Mouse (Mus musculus) Muller cell, postnatal 12 days (primary cell): ENCODE measurements at regions not wholly inside any gene's neighbourhood (a gene's known extent, or its start where the extent isn't known, plus 50 kb on each side); places are given as distances from the start of the nearest gene placed in this dataset.
A peak's percentile ranks its signal among the peaks of the same experiment; 100 is the strongest.
"Not testable (repeated sequence)": the region's sequence is repeated elsewhere in the genome, so short reads cannot be mapped to it uniquely, and the experiment has no call there.

Experiments
- DNase-seq: peaks from one replicate; pipeline ENCODE4 v3.0.0-alpha.2; 2015; ENCODE audit errors: inconsistent ontology term

DNA sequence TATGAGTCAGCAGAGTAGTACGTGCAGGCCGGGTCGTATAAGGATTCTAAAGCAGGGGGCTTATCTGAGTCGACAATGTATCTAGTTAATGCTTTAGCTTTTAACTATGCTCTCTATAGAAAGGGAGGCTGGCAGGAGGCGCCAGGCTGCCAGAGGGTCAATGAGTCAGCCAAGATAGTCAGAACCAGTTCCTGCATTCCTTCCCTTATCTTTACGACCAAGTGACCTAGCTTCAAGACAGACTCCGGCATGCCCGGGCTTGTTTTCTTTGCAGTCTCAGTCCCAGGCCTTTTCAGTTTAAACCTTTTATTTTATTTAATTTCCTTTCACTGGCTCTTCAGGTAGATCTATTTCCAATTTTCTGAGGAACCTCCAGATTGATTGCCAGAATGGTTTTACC is 374.0 kb upstream of the Nrxn1 start:
- DNase-seq = no peak

DNA sequence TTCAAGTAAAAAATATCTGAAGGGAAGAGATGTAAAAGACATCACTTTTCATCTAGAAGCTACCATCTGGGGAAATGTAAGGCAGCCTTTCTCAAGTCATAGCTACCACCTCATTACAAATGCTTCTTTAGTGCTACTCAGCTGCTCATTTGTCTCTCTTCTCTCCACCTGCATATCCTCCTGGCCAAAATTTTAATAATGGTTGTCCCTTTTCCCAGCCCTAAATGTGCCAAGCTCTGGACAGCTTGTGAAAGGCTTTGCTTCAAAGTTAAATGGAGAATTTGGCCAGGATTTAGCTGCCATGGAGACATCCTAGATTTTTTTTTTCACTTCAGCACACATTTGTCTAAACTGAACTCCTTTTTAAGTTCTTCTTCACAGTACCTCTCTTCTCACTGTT is 358.8 kb upstream of the Nrxn1 start:
- peak; percentile 2 for DNase-seq

GRCm38 (mm10) chr17:91431780-91432720 is 339.2 kb upstream of the Nrxn1 start:
- peak; percentile 78 for DNase-seq

GRCm38 (mm10) chr17:91430351-91430750 is 337.5 kb upstream of the Nrxn1 start:
- DNase-seq = no peak

DNA sequence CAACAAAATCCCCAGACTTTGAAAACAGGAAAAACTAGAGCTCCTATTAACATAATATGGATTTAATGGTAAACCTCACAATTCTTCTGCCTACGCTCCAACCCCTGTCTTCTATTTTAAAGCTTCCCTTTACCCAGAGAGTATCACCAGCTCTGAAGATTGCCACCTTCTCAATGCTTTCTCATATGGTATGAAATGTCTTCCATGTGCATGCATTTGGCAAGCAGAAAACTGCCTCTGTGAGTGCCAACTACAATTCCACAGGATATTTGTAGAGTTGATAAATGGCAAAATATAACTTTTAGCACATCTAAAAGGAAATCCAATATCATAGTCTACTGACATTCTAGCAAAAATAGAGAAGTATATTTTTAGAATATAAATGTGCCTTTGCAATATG is 332.2 kb upstream of the Nrxn1 start:
- no peak for DNase-seq

GRCm38 (mm10) chr17:91418582-91418981 is 325.7 kb upstream of the Nrxn1 start:
- no peak for DNase-seq

GRCm38 (mm10) chr17:91390969-91391764 is 298.3 kb upstream of the Nrxn1 start:
- DNase-seq = no peak

- not testable (repeated sequence) for DNase-seq
These were observed 297.2 kb upstream of the Nrxn1 start for GRCm38 (mm10) chr17:91389937-91390623.

DNA sequence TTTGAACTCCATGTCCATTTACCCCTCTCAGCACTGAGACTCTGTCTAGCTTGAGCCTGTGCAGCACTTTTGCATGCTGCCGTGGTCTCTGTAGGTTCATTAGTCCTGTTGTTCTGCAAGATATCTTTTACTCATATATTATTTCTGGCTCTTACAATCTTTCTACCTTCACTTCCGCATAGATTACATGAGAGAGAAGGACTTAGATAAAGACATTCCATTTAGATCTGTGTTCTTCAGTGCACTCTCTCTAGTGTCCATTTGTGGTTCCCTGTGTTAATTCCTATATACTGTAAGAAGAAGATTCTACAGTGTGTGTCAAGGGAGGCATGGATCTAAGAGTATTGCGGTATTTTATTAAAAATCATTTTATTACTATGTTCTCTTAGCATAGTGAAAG is 295.6 kb upstream of the Nrxn1 start:
- DNase-seq = no peak

- DNase-seq = no peak
These were observed 295.2 kb upstream of the Nrxn1 start for GRCm38 (mm10) chr17:91388039-91388438.

GRCm38 (mm10) chr17:91385949-91386348 is 293.1 kb upstream of the Nrxn1 start:
- DNase-seq = peak; percentile 17

DNA sequence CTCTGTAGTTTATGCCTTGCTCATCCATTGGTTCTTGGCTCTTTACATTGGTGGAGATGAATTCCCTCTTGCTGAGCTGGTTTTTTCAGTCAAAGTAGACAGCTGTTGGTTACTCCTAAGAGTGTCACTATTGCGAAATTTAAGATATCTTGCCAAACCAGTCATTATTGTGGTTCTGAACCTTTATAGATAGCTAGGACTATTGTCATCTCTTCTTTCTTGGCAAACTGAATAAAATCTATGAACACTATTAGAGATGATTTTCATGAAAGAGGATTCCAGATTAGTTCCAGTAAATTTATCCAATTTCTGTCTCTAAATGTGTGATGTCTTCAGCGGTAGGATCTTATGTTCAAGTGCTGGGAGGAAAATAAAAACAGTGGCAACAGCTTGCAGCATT is 275.3 kb upstream of the Nrxn1 start:
- peak; percentile 55 for DNase-seq

DNA sequence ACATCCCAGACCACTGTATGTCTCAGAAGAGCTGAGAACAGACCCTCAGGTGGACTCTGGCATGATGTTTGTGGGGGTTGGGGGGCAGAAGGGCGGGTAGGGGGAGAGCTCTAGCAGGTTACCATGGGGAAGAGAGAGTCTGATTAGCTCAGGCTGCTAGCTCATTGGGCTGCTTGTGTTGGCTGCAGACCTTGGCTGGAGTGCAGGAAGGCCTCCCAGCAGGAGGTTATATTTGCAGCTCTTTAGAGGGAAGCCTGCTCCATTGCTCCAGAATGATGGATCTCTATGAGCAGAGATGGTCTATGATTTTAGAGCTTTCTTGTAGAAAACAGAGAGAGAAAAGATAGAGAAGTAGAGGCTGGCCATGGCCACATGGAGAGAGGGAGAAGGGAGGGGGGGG is 268.4 kb upstream of the Nrxn1 start:
- DNase-seq = no peak

GRCm38 (mm10) chr17:91352107-91352506 is 259.2 kb upstream of the Nrxn1 start:
- DNase-seq = peak; percentile 85

DNA sequence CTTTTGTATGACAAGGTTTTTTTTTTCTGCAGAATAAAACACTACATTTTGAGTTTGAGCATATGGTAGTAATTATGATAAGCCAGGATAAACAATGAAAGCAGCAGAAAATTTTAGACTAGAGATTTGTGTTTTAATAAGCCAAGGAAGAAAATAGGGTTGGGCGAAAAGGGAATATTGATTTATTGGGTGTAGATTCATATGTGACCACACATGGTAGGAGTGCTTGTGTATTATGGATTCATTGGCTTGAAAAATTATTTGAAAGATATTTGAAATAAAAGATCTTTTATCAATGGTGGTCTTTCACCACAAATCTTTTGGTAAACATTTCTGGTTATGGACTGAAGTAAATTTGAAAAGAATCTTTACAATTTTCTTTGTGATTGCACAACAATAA is 244.0 kb upstream of the Nrxn1 start:
- no peak for DNase-seq

GRCm38 (mm10) chr17:91333790-91334189 is 240.9 kb upstream of the Nrxn1 start:
- no peak for DNase-seq

- DNase-seq = no peak
These were observed 240.3 kb upstream of the Nrxn1 start for GRCm38 (mm10) chr17:91333202-91333601.

DNA sequence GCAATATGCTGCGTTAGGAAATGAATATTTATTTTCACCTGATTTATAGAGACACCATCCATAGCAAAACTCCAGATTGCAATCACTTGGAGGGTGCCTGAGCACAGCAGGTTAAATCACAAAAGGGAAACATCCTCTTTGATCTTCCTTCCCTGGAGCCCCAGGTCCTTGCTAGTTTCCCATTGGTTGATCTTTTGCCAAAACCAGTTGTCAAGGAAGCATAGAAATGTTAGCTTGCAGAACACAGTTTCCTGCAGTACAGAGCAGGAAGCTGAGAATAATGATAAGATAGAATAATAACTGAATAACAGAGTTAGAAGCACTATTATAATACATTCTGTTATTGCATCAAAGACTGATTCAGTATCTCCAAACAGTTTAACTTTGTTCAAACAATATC is 231.5 kb upstream of the Nrxn1 start:
- DNase-seq = no peak

GRCm38 (mm10) chr17:91286875-91287274 is 194.0 kb upstream of the Nrxn1 start:
- no peak for DNase-seq

GRCm38 (mm10) chr17:91274378-91274777 is 181.5 kb upstream of the Nrxn1 start:
- DNase-seq = no peak

DNA sequence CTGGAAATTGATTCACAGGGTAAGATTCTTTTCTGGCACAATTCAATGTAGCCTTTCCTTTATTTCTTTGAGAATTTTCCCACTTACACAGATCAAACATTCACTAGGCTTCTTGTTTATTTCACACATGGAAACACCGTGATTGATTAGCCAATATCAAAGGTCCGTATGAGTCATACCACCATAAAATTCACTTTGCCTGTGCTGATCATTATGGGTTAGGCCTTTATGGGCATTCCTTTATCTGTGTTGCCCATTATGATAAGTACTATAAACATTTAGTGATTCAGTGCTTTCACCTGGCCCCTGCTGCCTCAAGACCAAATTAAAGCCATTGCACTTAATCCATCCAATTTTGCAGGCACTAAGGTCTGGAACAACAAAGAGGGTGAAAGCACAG is 145.8 kb upstream of the Nrxn1 start:
- DNase-seq = no peak

GRCm38 (mm10) chr17:91236653-91237052 is 143.8 kb upstream of the Nrxn1 start:
- DNase-seq = not testable (repeated sequence)
